Mouse (Mus musculus): ENCODE data around the gene Hivep3.

DNA sequence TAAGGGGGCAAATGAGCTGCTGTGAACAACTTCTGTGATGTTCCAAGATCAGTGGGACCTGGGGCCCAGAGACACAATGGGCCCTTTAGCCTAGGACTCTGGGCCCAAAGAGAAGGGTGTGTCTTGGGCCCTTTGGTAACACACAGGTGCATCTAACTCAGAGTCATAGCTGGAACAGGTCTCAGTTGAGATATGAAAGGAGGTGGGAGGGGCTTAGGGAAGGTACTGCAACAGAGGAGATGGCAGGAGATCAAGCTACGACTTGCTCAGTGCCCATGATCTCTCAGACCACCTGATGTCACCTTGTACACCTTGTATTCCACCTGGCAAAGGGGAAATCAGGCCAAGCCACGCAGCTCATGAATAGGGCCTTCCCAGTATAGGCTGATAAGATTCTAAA lies 235.3 kb downstream of the Hivep3 start:
- TF ChIP-seq POLR2A (IDR thresholded peaks at IDR 0.05; ENCODE audit: borderline replicate concordance, extremely low read depth, insufficient read depth, insufficient read length, poor library complexity, severe bottlenecking) = no peak
- TF ChIP-seq CTCF (IDR thresholded peaks at IDR 0.05; ENCODE audit: borderline replicate concordance, extremely low read depth, insufficient read depth, insufficient read length) = no peak
